In genomic region chr1:170694821-170695291, GRCm38 (mm10) we compare ENCODE assay signal across 8 mouse cellular contexts. TPM values are rescaled to one million over a fixed set of nuclear protein-coding genes. Genes with fewer than 3 reads are reported as not detected.
DNase-seq lines count a peak whose midpoint lies in the region; ATAC-seq and TF ChIP-seq lines count a peak whose summit lies in the region.

No protein-coding gene starts in this region.

- H3K4me3 ChIP-seq in midbrain, postnatal 0 days (ENCODE audit: low read depth, low read length): no peak overlapping the region
- no peak overlapping the region for H3K4me3 ChIP-seq in midbrain, embryonic 11.5 days (ENCODE audit: low read depth, low read length)
- no peak overlapping the region for H3K4me3 ChIP-seq in heart, adult 2 months

- H3K36me3 ChIP-seq in midbrain, postnatal 0 days (ENCODE audit: insufficient read depth, low read length): no peaks in the 10 kb centered on the region
- H3K36me3 ChIP-seq in midbrain, embryonic 11.5 days (ENCODE audit: control insufficient read depth, insufficient read depth, low read length): no peaks in the 10 kb centered on the region
- H3K36me3 ChIP-seq in heart, adult 2 months (ENCODE audit: control insufficient read depth, insufficient read depth, low read length): no peaks in the 10 kb centered on the region

- no peak overlapping the region for H3K9ac ChIP-seq in midbrain, postnatal 0 days (replicated peaks; ENCODE audit: low read length, poor library complexity, severe bottlenecking)
- H3K9ac ChIP-seq in midbrain, embryonic 11.5 days (ENCODE audit: low read length): no peak overlapping the region
- no peak overlapping the region for H3K9ac ChIP-seq in heart, adult 2 months (ENCODE audit: low read depth, low read length)

- no peaks in the 10 kb centered on the region for H3K4me1 ChIP-seq in midbrain, postnatal 0 days (ENCODE audit: insufficient read depth, low read length)
- no peaks in the 10 kb centered on the region for H3K4me1 ChIP-seq in midbrain, embryonic 11.5 days (ENCODE audit: control insufficient read depth, insufficient read depth, low read length)
- peaks cover 10% of the 10 kb centered on the region for H3K4me1 ChIP-seq in heart, adult 2 months (ENCODE audit: control insufficient read depth, insufficient read depth, low read length)

- no peak for TF ChIP-seq CTCF in midbrain, postnatal 0 days (IDR thresholded peaks at IDR 0.05)
- no peak for TF ChIP-seq CTCF in heart, adult 2 months (IDR thresholded peaks at IDR 0.05)

- H3K9me3 ChIP-seq in midbrain, postnatal 0 days (ENCODE audit: low read length): 0 out of 2 replicates have a peak, but pooled peaks cover 2% of the 10 kb centered on the region
- H3K9me3 ChIP-seq in midbrain, embryonic 11.5 days (ENCODE audit: control insufficient read depth, low read length): no peaks in the 10 kb centered on the region

- no peaks in the 10 kb centered on the region for H3K79me2 ChIP-seq in heart, adult 2 months (replicated peaks; ENCODE audit: control insufficient read depth, insufficient read depth, low read length)

- no peaks in the 10 kb centered on the region for H3K27me3 ChIP-seq in midbrain, postnatal 0 days (ENCODE audit: insufficient read depth, low read length)
- no peaks in the 10 kb centered on the region for H3K27me3 ChIP-seq in midbrain, embryonic 11.5 days (ENCODE audit: control insufficient read depth, insufficient read depth, low read length)
- H3K27me3 ChIP-seq in heart, adult 2 months (ENCODE audit: control insufficient read depth, insufficient read depth, low read length): no peaks in the 10 kb centered on the region

- DNase-seq in frontal cortex, postnatal 25 days (ENCODE audit: low spot score in 2 of 2): no peak
- DNase-seq in midbrain, postnatal 0 days (ENCODE audit: low spot score): peak; percentile 21
- DNase-seq in midbrain, embryonic 11.5 days (ENCODE audit: low spot score, missing footprints): no peak
- peak; percentile 70 to 84 for DNase-seq in heart, adult 2 months
- DNase-seq in ovary, postnatal 14 days (ENCODE audit: low spot score): peak; percentile 37
- DNase-seq in thymus, postnatal 14 days: no peak
- no peak for DNase-seq in natural killer cell, adult 2 months (ENCODE audit: low spot score in 2 of 2)

- intact Hi-C loops in heart, adult 2 months (cut with DNase I): no loop called here

- 0 out of 2 replicates have a peak, but pooled peaks have one; percentile 21 for ATAC-seq in frontal cortex, adult (ENCODE audit: low TSS enrichment)
- ATAC-seq in midbrain, postnatal 0 days (ENCODE audit: low FRiP score): no peak
- ATAC-seq in midbrain, embryonic 11.5 days (ENCODE audit: low FRiP score): no peak

- no peak for TF ChIP-seq EP300 in heart, adult 2 months (IDR thresholded peaks at IDR 0.05; ENCODE audit: insufficient read depth, low read depth, low read length)

- H3K27ac ChIP-seq in midbrain, postnatal 0 days (ENCODE audit: low read depth, low read length): no peak overlapping the region
- H3K27ac ChIP-seq in midbrain, embryonic 11.5 days (ENCODE audit: low read depth, low read length): no peak overlapping the region
- H3K27ac ChIP-seq in heart, adult 2 months: peak overlapping the region; percentile 57

- H3K4me2 ChIP-seq in midbrain, postnatal 0 days (ENCODE audit: low read depth, low read length, poor library complexity, severe bottlenecking): no peak overlapping the region
- no peak overlapping the region for H3K4me2 ChIP-seq in midbrain, embryonic 11.5 days

- no peak for TF ChIP-seq POLR2A in heart, adult 2 months (IDR thresholded peaks at IDR 0.05; ENCODE audit: insufficient read depth, low read depth, low read length)

- WGBS in midbrain, postnatal 0 days: 48% methylated on average over 5 of the region's 5 CpGs
- WGBS in midbrain, embryonic 11.5 days: 61% methylated on average over 5 of the region's 5 CpGs
- 26% methylated on average over 5 of the region's 5 CpGs for WGBS in heart, adult 2 months

RNA-seq across cellular contexts. Expression of gene Olfml2b, which starts 50.5 kb away (rescaled TPM):
- total RNA-seq in midbrain, postnatal 0 days (2014; rRNA removed): 5.9 and 6.1 TPM in 2 replicates
- polyA plus RNA-seq in midbrain, postnatal 0 days (2015; fragmentation: Nextera tagmentation; extraction: Ambion mirVana): 3.1 and 3.5 TPM in 2 replicates
- polyA plus RNA-seq in midbrain, embryonic 11.5 days (2014; fragmentation: Nextera tagmentation; extraction: Ambion mirVana): 5.1 and 5.8 TPM in 2 replicates
- total RNA-seq in heart, adult 2 months (2021): 10 to 100 TPM; 11.1 to 18.0 TPM
- 15.4 and 34.0 TPM in 2 replicates for polyA plus RNA-seq in heart, adult 2 months (2012; rRNA removed)

Comparison
In these comparisons a context has a peak if more than half of its experiments do, and no peak if none do; other contexts are left out.
1. DNase-seq: peak in midbrain, postnatal 0 days (single experiment), heart, adult 2 months (2 of 2) and ovary, postnatal 14 days (single experiment); none in frontal cortex, postnatal 25 days (0 of 2), midbrain, embryonic 11.5 days (single experiment), thymus, postnatal 14 days (single experiment) and natural killer cell, adult 2 months (0 of 2).